Mouse (Mus musculus) CH12.LX (cell line): ENCODE measurements at regions not wholly inside any gene's neighbourhood (a gene's known extent, or its start where the extent isn't known, plus 50 kb on each side); places are given as distances from the start of the nearest gene placed in this dataset.

Experiments used
- DNase-seq: peaks from one replicate; pipeline ENCODE4 v3.0.0-alpha.2; 2013; ENCODE audit errors: extremely low read depth
- H3K27ac ChIP-seq: 2 replicates; pipeline ENCODE4 v1.5.1; 2012; ENCODE audit warnings: low read depth, mild to moderate bottlenecking, control low read depth, moderate library complexity; ENCODE audit not compliant: insufficient read depth
- H3K27me3 ChIP-seq: replicated peaks from 2 replicates; pipeline ENCODE3; 2012; ENCODE audit warnings: inconsistent platforms
- H3K36me3 ChIP-seq, 2 experiments: replicated peaks in 1 of 2; 2 replicates each; pipeline versions ENCODE3 to v1.6.1; 2012; ENCODE audit warnings: inconsistent platforms in 1 of 2, low read length in 1 of 2, mild to moderate bottlenecking in 1 of 2, mixed read lengths in 1 of 2, moderate library complexity in 1 of 2; ENCODE audit not compliant: control insufficient read depth in 1 of 2, insufficient read depth in 1 of 2
- H3K4me1 ChIP-seq, 2 experiments: 2 replicates each; pipeline ENCODE4 v1.6.1; 2012; ENCODE audit warnings: inconsistent platforms in 1 of 2, moderate library complexity in 1 of 2; ENCODE audit not compliant: insufficient read depth in 2 of 2, control insufficient read depth in 1 of 2
- H3K4me2 ChIP-seq: 2 replicates; pipeline ENCODE4 v1.6.1; 2012; ENCODE audit warnings: low read depth, mild to moderate bottlenecking, control low read depth; ENCODE audit not compliant: poor library complexity, insufficient read depth, severe bottlenecking
- H3K4me3 ChIP-seq, 3 experiments: fragments of 150-350 bp in 1 of 3; sonication (generic) in 1 of 3; replicated peaks in 1 of 3; 2 replicates each; pipeline versions ENCODE3 to v1.5.1; 2011 to 2012; ENCODE audit warnings: low read depth in 2 of 3, low read length in 2 of 3, mild to moderate bottlenecking in 2 of 3, moderate library complexity in 2 of 3, control low read depth in 1 of 3, improper control_type of control experiment in 1 of 3, inconsistent platforms in 1 of 3, mixed read lengths in 1 of 3; ENCODE audit not compliant: poor library complexity in 1 of 3
- H3K79me2 ChIP-seq: replicated peaks from 2 replicates; pipeline ENCODE4 v1.6.1; 2012; ENCODE audit warnings: mild to moderate bottlenecking, moderate library complexity; ENCODE audit not compliant: control insufficient read depth, poor library complexity, insufficient read depth, severe bottlenecking; ENCODE audit errors: extremely low read depth
- H3K9ac ChIP-seq: 2 replicates; pipeline ENCODE4 v1.6.1; 2012; ENCODE audit warnings: low read depth, mild to moderate bottlenecking, control low read depth, moderate library complexity; ENCODE audit not compliant: insufficient read depth
- H3K9me3 ChIP-seq: replicated peaks from 2 replicates; pipeline ENCODE3; 2012; ENCODE audit warnings: low read length, inconsistent platforms, mixed read lengths
- BHLHE40 ChIP-seq: IDR thresholded peaks from 2 replicates; pipeline ENCODE4 v1.6.1; 2011; ENCODE audit warnings: mild to moderate bottlenecking, low read depth, low read length, improper control_type of control experiment
- CHD1 ChIP-seq: IDR thresholded peaks from 2 replicates; pipeline ENCODE4 v1.6.1; 2012; ENCODE audit warnings: low read depth, low read length, improper control_type of control experiment, inconsistent platforms
- CHD2 ChIP-seq: IDR thresholded peaks from 2 replicates; pipeline ENCODE4 v1.6.1; 2011; ENCODE audit warnings: low read length, improper control_type of control experiment
- E2F4 ChIP-seq: IDR thresholded peaks from 2 replicates; pipeline ENCODE4 v1.6.1; 2011; ENCODE audit warnings: low read depth, low read length, improper control_type of control experiment; ENCODE audit not compliant: insufficient replicate concordance
- ETS1 ChIP-seq: conservative IDR thresholded peaks from 2 replicates; pipeline ENCODE4 v1.6.1; 2012; ENCODE audit warnings: low read depth, mild to moderate bottlenecking, inconsistent platforms, low read length, improper control_type of control experiment, moderate library complexity
- GABPA ChIP-seq: IDR thresholded peaks from 2 replicates; pipeline ENCODE4 v1.6.1; 2012; ENCODE audit warnings: low read depth, low read length, improper control_type of control experiment, inconsistent platforms; ENCODE audit not compliant: insufficient replicate concordance
- JUN ChIP-seq: IDR thresholded peaks from 2 replicates; pipeline ENCODE4 v1.6.1; 2011; ENCODE audit warnings: low read depth, mild to moderate bottlenecking, low read length, improper control_type of control experiment, moderate library complexity; ENCODE audit not compliant: insufficient read depth
- JUND ChIP-seq: conservative IDR thresholded peaks from 2 replicates; pipeline ENCODE4 v1.6.1; 2011; ENCODE audit warnings: low read depth, low read length, improper control_type of control experiment
- KAT2A ChIP-seq: IDR thresholded peaks from 2 replicates; pipeline ENCODE4 v1.6.1; 2012; ENCODE audit warnings: low read length, improper control_type of control experiment, inconsistent platforms; ENCODE audit not compliant: insufficient replicate concordance
- MAFK ChIP-seq: IDR thresholded peaks from 2 replicates; pipeline ENCODE4 v1.6.1; 2011; ENCODE audit warnings: low read length, improper control_type of control experiment; ENCODE audit not compliant: insufficient replicate concordance
- MAZ ChIP-seq: IDR thresholded peaks from 2 replicates; pipeline ENCODE4 v1.6.1; 2012; ENCODE audit warnings: low read depth, mild to moderate bottlenecking, inconsistent platforms, low read length, improper control_type of control experiment, moderate library complexity
- MEF2A ChIP-seq: IDR thresholded peaks from 2 replicates; pipeline ENCODE4 v1.6.1; 2014; ENCODE audit warnings: low read depth, mild to moderate bottlenecking, inconsistent platforms, low read length, improper control_type of control experiment, borderline replicate concordance
- MXI1 ChIP-seq: IDR thresholded peaks from 2 replicates; pipeline ENCODE4 v1.6.1; 2011; ENCODE audit warnings: mild to moderate bottlenecking, low read depth, low read length, improper control_type of control experiment
- MYC ChIP-seq: IDR thresholded peaks from 2 replicates; pipeline ENCODE4 v1.6.1; 2011; ENCODE audit warnings: low read depth, mild to moderate bottlenecking, improper control_type of control experiment, low read length
- PAX5 ChIP-seq: IDR thresholded peaks from 2 replicates; pipeline ENCODE4 v1.6.1; 2012; ENCODE audit warnings: low read length, inconsistent platforms, mixed read lengths
- RCOR1 ChIP-seq: conservative IDR thresholded peaks from 2 replicates; pipeline ENCODE4 v1.6.1; 2012; ENCODE audit warnings: low read depth, mild to moderate bottlenecking, inconsistent platforms, low read length, improper control_type of control experiment
- TCF12 ChIP-seq: IDR thresholded peaks from 2 replicates; pipeline ENCODE4 v1.6.1; 2014; ENCODE audit warnings: low read depth, mild to moderate bottlenecking, inconsistent platforms, low read length, improper control_type of control experiment
- UBTF ChIP-seq: IDR thresholded peaks from 2 replicates; pipeline ENCODE4 v1.6.1; 2012; ENCODE audit warnings: low read depth, mild to moderate bottlenecking, inconsistent platforms, low read length, improper control_type of control experiment, moderate library complexity
- ZC3H11A ChIP-seq: IDR thresholded peaks from 2 replicates; pipeline ENCODE4 v1.6.1; 2012; ENCODE audit warnings: low read depth, mild to moderate bottlenecking, inconsistent platforms, low read length, improper control_type of control experiment
- dilution Hi-C: fragments of 300-500 bp; cut with MboI; formaldehyde crosslinking; loops from 2 replicates; pipeline ENCODE4 v1.14.3; 2020; ENCODE audit warnings: low sequenced_read_pairs; ENCODE audit not compliant: extremely low pct_unique_long_range_greater_than_20kb, extremely low pct_ligation_motif_present
- in situ Hi-C: fragments of 300-500 bp; cut with MboI; formaldehyde crosslinking; loops from 3 replicates; pipeline ENCODE4 v1.14.3; 2019; ENCODE audit warnings: low sequenced_read_pairs, low pct_ligation_motif_present, low pct_unique_long_range_greater_than_20kb, mixed read lengths

DNA sequence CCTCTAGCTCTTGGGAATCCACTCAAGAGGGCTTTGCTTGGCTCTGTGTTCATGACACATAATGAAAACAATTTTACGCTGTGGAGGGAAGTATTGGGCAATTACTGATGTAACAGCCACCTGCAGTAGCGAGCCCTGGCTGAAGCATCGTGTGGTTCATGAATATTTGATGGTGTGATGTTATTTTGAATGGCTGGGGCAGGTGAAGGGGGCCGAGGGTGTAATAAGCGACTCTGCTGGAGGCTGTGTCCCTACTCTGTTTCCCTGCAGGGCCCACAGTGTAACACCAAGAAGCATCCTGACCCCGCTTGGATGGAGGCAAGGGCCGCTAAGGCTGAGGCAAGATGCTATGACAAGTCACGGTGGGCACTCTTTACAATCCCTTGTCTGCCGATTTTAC, 184.6 kb upstream of the Sp8 start:
- H3K27me3 ChIP-seq: no peaks in the 10 kb centered on the region
- no peak overlapping the region for H3K4me2 ChIP-seq
- H3K4me3 ChIP-seq: no peak overlapping the region
- dilution Hi-C loops: no loop called here
- H3K36me3 ChIP-seq: no peaks in the 10 kb centered on the region
- H3K9me3 ChIP-seq: no peaks in the 10 kb centered on the region
- H3K9ac ChIP-seq: no peak overlapping the region
- in situ Hi-C loops: no loop called here
- no peak for TF ChIP-seq ZC3H11A
- peak; percentile 8 for DNase-seq
- H3K27ac ChIP-seq: no peak overlapping the region
- H3K4me1 ChIP-seq: peaks cover 0 to 7% of the 10 kb centered on the region in 2 experiments; a peak in 2 of 4 replicates
- no peaks in the 10 kb centered on the region for H3K79me2 ChIP-seq

DNA sequence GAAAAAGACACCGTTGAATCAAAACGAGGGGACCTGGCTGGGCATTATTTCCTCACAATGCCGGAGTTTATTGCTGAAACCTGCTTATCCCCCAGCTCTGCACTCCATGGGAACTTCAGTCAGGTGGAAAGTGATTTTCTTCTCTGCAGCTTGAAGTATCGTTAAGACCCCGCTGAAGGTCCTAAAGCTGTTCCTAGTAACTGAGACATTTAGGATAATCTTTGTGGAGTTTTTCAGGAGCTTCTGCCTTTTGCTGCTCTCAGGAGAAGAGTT, 185.0 kb upstream of the Sp8 start:
- Histone ChIP-seq H3K4me2 (no peak overlapping the region), H3K36me3 (no peaks in the 10 kb centered on the region), H3K79me2 (no peaks in the 10 kb centered on the region), H3K9me3 (no peaks in the 10 kb centered on the region), H3K27ac (no peak overlapping the region), H3K9ac (no peak overlapping the region), H3K4me3 (no peak overlapping the region), H3K27me3 (no peaks in the 10 kb centered on the region), H3K4me1 (peaks cover 0 to 7% of the 10 kb centered on the region in 2 experiments; a peak in 2 of 4 replicates)
- in situ Hi-C loops: no loop called here
- no peak for DNase-seq
- dilution Hi-C loops: no loop called here
- TF ChIP-seq UBTF: no peak
- TF ChIP-seq MAZ: no peak
- no peak for TF ChIP-seq CHD1
- TF ChIP-seq RCOR1: no peak
- TF ChIP-seq ZC3H11A: no peak
- no peak for TF ChIP-seq PAX5

DNA sequence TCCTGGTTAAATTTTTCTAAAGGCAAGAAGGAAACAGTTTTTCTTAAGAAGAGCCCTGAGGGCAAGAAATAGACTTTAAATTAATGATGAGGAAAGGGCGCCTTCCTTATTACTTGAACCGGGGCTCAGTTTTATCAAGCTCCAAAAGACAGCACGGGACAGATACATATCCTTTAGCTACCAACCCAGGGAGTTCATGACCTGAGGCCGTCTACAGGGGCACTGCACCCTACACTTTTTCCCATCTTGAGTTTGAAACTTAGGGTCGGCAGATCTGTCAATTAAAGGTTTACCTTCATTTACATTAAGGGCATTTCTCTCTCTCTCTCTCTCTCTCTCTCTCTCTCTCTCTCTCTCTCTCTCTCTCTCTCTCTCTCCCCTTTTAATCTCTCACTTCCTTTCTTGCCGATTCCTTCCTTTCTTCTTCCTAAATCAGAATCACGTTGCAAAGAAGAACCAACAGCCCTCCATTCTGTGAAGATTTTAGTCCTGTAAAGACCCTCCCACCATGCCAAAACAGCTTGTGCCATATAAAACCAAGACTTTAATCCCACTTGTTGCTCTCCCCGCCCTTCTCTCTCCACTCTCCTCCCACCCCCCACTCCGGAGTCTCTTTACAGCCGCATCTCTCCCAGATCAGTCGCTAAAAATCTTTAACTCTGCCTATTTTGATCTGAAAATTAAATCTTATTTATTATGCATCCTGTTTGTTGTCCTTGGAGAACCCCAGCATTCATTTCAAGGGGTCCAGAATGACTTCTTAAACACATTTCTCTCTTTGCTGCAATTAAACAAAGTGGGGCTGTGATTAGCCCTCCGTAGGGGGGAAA, 185.5 kb upstream of the Sp8 start:
- in situ Hi-C loops (no loop called here), dilution Hi-C loops (no loop called here)
- Histone ChIP-seq H3K79me2 (no peaks in the 10 kb centered on the region), H3K4me1 (peaks cover 0 to 7% of the 10 kb centered on the region in 2 experiments; a peak in 2 of 4 replicates), H3K4me3 (no peak overlapping the region), H3K9ac (no peak overlapping the region), H3K36me3 (no peaks in the 10 kb centered on the region), H3K4me2 (no peak overlapping the region), H3K9me3 (no peaks in the 10 kb centered on the region), H3K27ac (no peak overlapping the region), H3K27me3 (no peaks in the 10 kb centered on the region)
- no peak for TF ChIP-seq CHD1
- TF ChIP-seq ETS1: no peak
- TF ChIP-seq GABPA: no peak
- no peak for TF ChIP-seq MXI1
- no peak for TF ChIP-seq CHD2
- no peak for TF ChIP-seq JUND
- TF ChIP-seq BHLHE40: no peak
- TF ChIP-seq JUN: no peak
- no peak for TF ChIP-seq MAFK
- no peak for TF ChIP-seq KAT2A
- no peak for TF ChIP-seq ZC3H11A
- TF ChIP-seq E2F4: no peak
- TF ChIP-seq TCF12: no peak
- no peak for TF ChIP-seq MEF2A
- no peak for TF ChIP-seq PAX5
- TF ChIP-seq RCOR1: no peak
- TF ChIP-seq MYC: no peak
- no peak for DNase-seq
